Mouse (Mus musculus) granulocyte monocyte progenitor cell, adult 5-6 weeks (primary cell): ENCODE measurements at regions not wholly inside any gene's neighbourhood (a gene's known extent, or its start where the extent isn't known, plus 50 kb on each side); places are given as distances from the start of the nearest gene placed in this dataset.

Source experiments
- ATAC-seq: replicated peaks from 2 replicates; pipeline ENCODE4 v1.8.0; 2016; ENCODE audit warnings: mild to moderate bottlenecking, moderate TSS enrichment, inconsistent platforms; ENCODE audit not compliant: poor library complexity, severe bottlenecking

DNA sequence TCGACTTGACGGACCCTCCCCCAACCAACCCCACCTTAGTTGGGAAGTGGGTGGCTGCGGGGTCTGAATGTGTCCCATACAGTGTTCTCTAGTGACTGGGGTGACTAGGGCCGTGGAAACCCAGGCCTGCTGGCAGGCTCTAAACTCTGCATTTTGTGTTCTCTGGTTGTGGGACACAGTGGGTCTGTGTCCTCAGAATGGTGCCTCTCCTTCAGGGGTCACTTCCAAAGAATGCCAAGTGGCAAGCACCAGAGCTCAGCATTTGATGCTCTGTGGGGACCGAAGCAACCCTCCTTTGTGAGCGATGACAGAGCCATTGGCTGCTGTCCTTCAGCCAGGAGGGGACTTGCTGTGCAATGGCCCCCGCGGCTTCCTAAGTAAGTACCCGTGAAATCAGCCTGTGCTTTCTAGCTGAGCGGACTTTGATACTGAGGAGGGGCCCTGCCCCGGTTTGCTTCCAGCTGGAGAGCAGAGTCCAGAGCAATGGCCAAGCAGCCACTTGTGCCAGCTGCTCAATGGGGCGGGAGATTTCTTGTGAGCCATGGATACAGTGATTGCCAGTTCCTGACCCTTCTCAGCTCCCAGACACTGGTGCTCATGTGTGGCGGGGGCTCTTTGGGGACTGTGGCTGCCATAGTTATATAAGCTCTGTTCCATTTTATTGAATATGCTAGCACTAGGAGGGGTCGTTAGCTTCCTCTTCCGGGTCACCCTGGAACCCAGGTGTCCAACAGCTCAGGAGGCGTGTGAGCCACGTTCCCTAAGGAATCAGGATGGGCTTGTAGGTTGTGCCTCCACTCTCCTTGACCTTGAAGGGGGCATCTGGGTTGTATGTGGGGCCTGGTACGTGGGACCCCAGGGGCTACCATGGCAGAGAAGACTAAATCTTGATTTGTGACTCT is 60.4 kb upstream of the Sulf2 start:
- no peak for ATAC-seq

DNA sequence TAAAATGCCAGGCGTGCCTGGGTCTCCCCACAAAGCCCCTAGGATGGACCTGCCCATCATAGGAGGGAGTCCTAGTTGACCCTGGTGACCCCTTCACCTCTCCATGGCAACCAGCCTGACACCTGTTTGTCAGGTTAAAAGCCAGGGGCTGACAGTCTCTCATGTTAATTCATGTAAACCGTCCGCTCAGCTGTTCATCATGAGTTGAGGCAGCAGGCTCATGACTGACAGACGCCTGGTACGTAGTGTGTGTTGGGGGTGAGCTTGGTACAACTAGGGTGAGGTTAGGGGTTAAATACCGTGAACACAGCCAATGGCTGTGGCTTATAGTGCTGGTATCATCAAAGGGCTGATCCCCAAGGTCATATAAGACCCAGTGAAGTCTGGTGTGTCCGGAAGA is 59.7 kb upstream of the Sulf2 start:
- no peak for ATAC-seq

DNA sequence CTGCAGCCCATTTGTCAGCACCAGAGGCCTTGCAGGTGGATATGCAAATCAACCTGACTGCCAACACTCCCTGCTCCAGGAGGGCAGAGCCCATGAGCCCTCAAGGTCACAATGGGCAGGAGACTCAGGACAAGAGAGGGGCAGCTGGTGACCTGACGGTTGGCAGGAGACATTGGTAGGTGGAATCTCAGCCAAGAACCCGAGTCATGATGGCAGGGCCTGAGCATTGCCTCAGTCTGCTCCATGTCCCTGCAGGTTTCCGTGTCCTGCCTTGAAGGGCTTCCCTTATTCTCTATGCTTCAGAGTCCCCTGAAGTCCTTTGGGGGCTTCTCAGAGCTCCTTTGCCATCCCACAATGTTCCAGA is 51.7 kb upstream of the Sulf2 start:
- ATAC-seq, result no peak

DNA sequence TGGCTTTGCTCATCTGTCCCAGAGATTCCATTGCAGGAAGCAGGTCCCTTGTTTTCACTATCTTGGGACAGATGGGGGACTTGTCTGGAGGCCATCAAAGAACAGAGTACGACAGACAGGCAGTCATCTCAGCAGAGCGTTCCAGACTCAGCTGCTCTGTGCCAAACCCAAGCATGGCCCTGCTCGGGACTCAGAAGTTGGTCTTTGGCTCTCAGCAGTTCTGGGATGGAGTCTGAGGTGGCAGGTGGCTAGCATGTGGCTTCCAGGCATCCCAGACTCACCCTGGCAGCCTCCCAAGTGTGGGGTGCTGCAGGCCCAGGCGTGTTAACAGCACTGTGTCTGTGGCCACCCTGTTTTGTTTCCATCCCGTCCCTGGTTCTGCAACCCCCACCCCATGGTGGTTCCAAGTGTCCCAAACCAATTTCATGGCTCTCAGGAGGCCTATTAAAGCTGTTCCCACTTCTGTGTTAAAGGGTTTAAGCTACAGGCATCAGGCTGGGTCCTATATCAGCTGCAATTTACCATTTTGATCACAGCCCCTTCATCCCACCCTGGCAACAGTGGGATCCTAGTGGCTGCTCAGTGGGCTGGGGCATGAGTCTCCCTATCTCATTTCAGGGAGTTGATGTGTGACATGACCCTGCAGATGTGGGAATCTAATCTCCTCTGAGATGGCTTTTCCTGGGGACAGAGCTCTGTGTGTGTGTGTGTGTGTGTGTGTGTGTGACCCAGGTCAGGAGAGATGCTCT is 51.1 kb upstream of the Sulf2 start:
- ATAC-seq, result no peak
